Mouse (Mus musculus): ENCODE measurements around the gene A030005K14Rik. TPM values are rescaled to one million over a fixed set of nuclear protein-coding genes. Genes with fewer than 3 reads are reported as not detected.

A030005K14Rik gene
- polyA plus RNA-seq, 1 experiment from 2014 or later: not detected

GRCm38 (mm10) chr1:83031950-83032349 lies 27.2 kb downstream of the A030005K14Rik start:
- H3K4me1 ChIP-seq: no peaks in the 10 kb centered on the region; the same call in 1 of the 2 replicates
- DNase-seq (ENCODE audit: low spot score): no peak
- 57% methylated on average over 1 of the region's 1 CpGs for WGBS
- no peaks in the 10 kb centered on the region for H3K9me3 ChIP-seq
- no peaks in the 10 kb centered on the region for H3K36me3 ChIP-seq (replicated peaks)
- no peak overlapping the region for H3K27ac ChIP-seq (replicated peaks)
- H3K4me3 ChIP-seq: no peak overlapping the region
- H3K27me3 ChIP-seq (replicated peaks; ENCODE audit: low read depth, poor library complexity, severe bottlenecking): no peaks in the 10 kb centered on the region

GRCm38 (mm10) chr1:83016556-83016955 lies 42.6 kb downstream of the A030005K14Rik start:
- Histone ChIP-seq H3K36me3 (replicated peaks) (no peaks in the 10 kb centered on the region), H3K27me3 (replicated peaks; ENCODE audit: low read depth, poor library complexity, severe bottlenecking) (no peaks in the 10 kb centered on the region), H3K27ac (replicated peaks) (no peak overlapping the region), H3K4me3 (no peak overlapping the region), H3K4me1 (no peaks in the 10 kb centered on the region), H3K9me3 (no peaks in the 10 kb centered on the region)
- 76% methylated on average over 1 of the region's 1 CpGs for WGBS
- no peak for DNase-seq (ENCODE audit: low spot score)

GRCm38 (mm10) chr1:83015329-83015879 lies 43.8 kb downstream of the A030005K14Rik start:
- H3K9me3 ChIP-seq: no peaks in the 10 kb centered on the region
- no peaks in the 10 kb centered on the region for H3K36me3 ChIP-seq (replicated peaks)
- WGBS: 88% methylated on average over 10 of the region's 10 CpGs
- H3K4me3 ChIP-seq: no peak overlapping the region
- no peak overlapping the region for H3K27ac ChIP-seq (replicated peaks)
- no peak for DNase-seq (ENCODE audit: low spot score)
- no peaks in the 10 kb centered on the region for H3K27me3 ChIP-seq (replicated peaks; ENCODE audit: low read depth, poor library complexity, severe bottlenecking)
- no peaks in the 10 kb centered on the region for H3K4me1 ChIP-seq

- no peaks in the 10 kb centered on the region for H3K27me3 ChIP-seq (replicated peaks; ENCODE audit: low read depth, poor library complexity, severe bottlenecking)
- H3K4me3 ChIP-seq: no peak overlapping the region
- H3K4me1 ChIP-seq: no peaks in the 10 kb centered on the region
- 93% methylated on average over 3 of the region's 3 CpGs for WGBS
- no peak overlapping the region for H3K27ac ChIP-seq (replicated peaks)
- no peaks in the 10 kb centered on the region for H3K36me3 ChIP-seq (replicated peaks)
- DNase-seq (ENCODE audit: low spot score): no peak
- H3K9me3 ChIP-seq: no peaks in the 10 kb centered on the region
These were observed 44.7 kb downstream of the A030005K14Rik start for GRCm38 (mm10) chr1:83014477-83014876.

Other genes with a start within 250 kb of the A030005K14Rik start
- 32.3 and 35.4 TPM in 2 replicates for gene Agfg1, start 219.9 kb downstream of the A030005K14Rik start, polyA plus RNA-seq (2016; fragmentation: Nextera tagmentation; extraction: Ambion mirVana)
- gene A030005L19Rik, start 146.1 kb downstream of the A030005K14Rik start, polyA plus RNA-seq (2016; fragmentation: Nextera tagmentation; extraction: Ambion mirVana): 0.25 TPM in 1 of 2 replicates, not detected in the other
- gene A030014E15Rik, start 134.5 kb downstream of the A030005K14Rik start, polyA plus RNA-seq (2016; fragmentation: Nextera tagmentation; extraction: Ambion mirVana): not detected in 2 replicates
- not detected in 2 replicates for gene Gm6217, start 128.0 kb downstream of the A030005K14Rik start, polyA plus RNA-seq (2016; fragmentation: Nextera tagmentation; extraction: Ambion mirVana)
- not detected in 2 replicates for gene A030003K21Rik, start 116.0 kb downstream of the A030005K14Rik start, polyA plus RNA-seq (2016; fragmentation: Nextera tagmentation; extraction: Ambion mirVana)
- gene Gm7544, start 103.4 kb downstream of the A030005K14Rik start, polyA plus RNA-seq (2016; fragmentation: Nextera tagmentation; extraction: Ambion mirVana): not detected in 2 replicates
- gene Gm47955, start 99.1 kb downstream of the A030005K14Rik start, polyA plus RNA-seq (2016; fragmentation: Nextera tagmentation; extraction: Ambion mirVana): not detected in 2 replicates
- gene Gm47959, start 58.8 kb downstream of the A030005K14Rik start, polyA plus RNA-seq (2016; fragmentation: Nextera tagmentation; extraction: Ambion mirVana): not detected in 2 replicates
- gene Slc19a3, start 20.9 kb downstream of the A030005K14Rik start, polyA plus RNA-seq (2016; fragmentation: Nextera tagmentation; extraction: Ambion mirVana): 0.25 and 0.30 TPM in 2 replicates
- gene Krtap28-10, start 16.9 kb downstream of the A030005K14Rik start, polyA plus RNA-seq (2016; fragmentation: Nextera tagmentation; extraction: Ambion mirVana): not detected in 2 replicates
- gene Gm47969, start 14.4 kb downstream of the A030005K14Rik start, polyA plus RNA-seq (2016; fragmentation: Nextera tagmentation; extraction: Ambion mirVana): not detected in 2 replicates
- gene Krtap28-13, start 1.6 kb upstream of the A030005K14Rik start, polyA plus RNA-seq (2016; fragmentation: Nextera tagmentation; extraction: Ambion mirVana): not detected in 2 replicates
- not detected in 2 replicates for gene Ccl20, start 57.4 kb upstream of the A030005K14Rik start, polyA plus RNA-seq (2016; fragmentation: Nextera tagmentation; extraction: Ambion mirVana)
- gene Daw1, start 100.4 kb upstream of the A030005K14Rik start, polyA plus RNA-seq (2016; fragmentation: Nextera tagmentation; extraction: Ambion mirVana): 0.18 TPM in 1 of 2 replicates, not detected in the other

Data from embryonic facial prominence, embryonic 10.5 days (tissue).